8 mouse cellular contexts compared by ENCODE assay signal in genomic region chr10:53346506-53346905, GRCm38 (mm10). TPM values are rescaled to one million over a fixed set of nuclear protein-coding genes. Genes with fewer than 3 reads are reported as not detected.
A peak's percentile ranks its signal among the peaks of the same experiment; 100 is the strongest.
DNase-seq lines count a peak whose midpoint lies in the region; ATAC-seq and TF ChIP-seq lines count a peak whose summit lies in the region.

No protein-coding gene starts in this region.

- H3K9ac ChIP-seq in heart, postnatal 0 days (replicated peaks; ENCODE audit: low read depth, low read length) = no peak overlapping the region
- H3K9ac ChIP-seq in liver, postnatal 0 days (replicated peaks) = no peak overlapping the region

- intact Hi-C loops in gastrocnemius, postnatal 36 days (cut with DNase I) = loop anchor here (5.0 kb wide), 1 partner anchor 181 kb away; no protein-coding TSS in a partner anchor

- H3K4me1 ChIP-seq in spleen, adult 2 months (ENCODE audit: control insufficient read depth, insufficient read depth, insufficient read length) = no peaks in the 10 kb centered on the region; the same call in none of the 2 replicates
- H3K4me1 ChIP-seq in heart, postnatal 0 days (ENCODE audit: control insufficient read depth, insufficient read depth) = no peaks in the 10 kb centered on the region
- peaks cover 3% of the 10 kb centered on the region; the same call in 1 of the 2 replicates for H3K4me1 ChIP-seq in liver, postnatal 0 days (ENCODE audit: insufficient read depth)

- peak; percentile 31; the same call in 1 of the 2 replicates for TF ChIP-seq CTCF in spleen, adult 2 months (IDR thresholded peaks at IDR 0.05; ENCODE audit: extremely low read depth, insufficient read depth, insufficient read length, insufficient replicate concordance)
- TF ChIP-seq CTCF in heart, postnatal 0 days (IDR thresholded peaks at IDR 0.05; ENCODE audit: low read depth) = peak; percentile 92
- TF ChIP-seq CTCF in liver, postnatal 0 days (IDR thresholded peaks at IDR 0.05; ENCODE audit: low read depth) = peak; percentile 90

- no peaks in the 10 kb centered on the region for H3K27me3 ChIP-seq in spleen, adult 2 months (ENCODE audit: control insufficient read depth, insufficient read depth, low read length)
- H3K27me3 ChIP-seq in heart, postnatal 0 days (ENCODE audit: control insufficient read depth, insufficient read depth, low read length) = no peaks in the 10 kb centered on the region
- H3K27me3 ChIP-seq in liver, postnatal 0 days (ENCODE audit: insufficient read depth, low read length) = no peaks in the 10 kb centered on the region

- no peak overlapping the region for H3K27ac ChIP-seq in spleen, adult 2 months (ENCODE audit: insufficient read depth, low read length)
- no peak overlapping the region for H3K27ac ChIP-seq in heart, postnatal 0 days (ENCODE audit: low read depth)
- no peak overlapping the region for H3K27ac ChIP-seq in liver, postnatal 0 days (ENCODE audit: low read depth)

- no peaks in the 10 kb centered on the region for H3K9me3 ChIP-seq in heart, postnatal 0 days (replicated peaks; ENCODE audit: control insufficient read depth, low read length)
- H3K9me3 ChIP-seq in liver, postnatal 0 days (ENCODE audit: low read length) = no peaks in the 10 kb centered on the region

- H3K36me3 ChIP-seq in spleen, adult 2 months (ENCODE audit: control insufficient read depth, insufficient read depth, low read length) = 0 out of 2 replicates have a peak, but pooled peaks cover 1% of the 10 kb centered on the region
- peaks cover 26% of the 10 kb centered on the region for H3K36me3 ChIP-seq in heart, postnatal 0 days (replicated peaks; ENCODE audit: control insufficient read depth, insufficient read depth, low read length)
- peaks cover 26% of the 10 kb centered on the region for H3K36me3 ChIP-seq in liver, postnatal 0 days (replicated peaks; ENCODE audit: insufficient read depth, low read length)

- no peak overlapping the region for H3K4me2 ChIP-seq in heart, postnatal 0 days (ENCODE audit: low read depth, low read length)
- H3K4me2 ChIP-seq in liver, postnatal 0 days (ENCODE audit: low read depth, low read length) = no peak overlapping the region

- peak; percentile 47 for DNase-seq in gastrocnemius, postnatal 10 days
- DNase-seq in gastrocnemius, postnatal 36 days = no peak
- peak; percentile 17 to 37 for DNase-seq in spleen, adult 2 months (ENCODE audit: low read depth in 1 of 2, low spot score in 2 of 2)
- no peak for DNase-seq in spleen, adult 12 weeks (ENCODE audit: low spot score)
- DNase-seq in cerebellum, postnatal 10 days = peak; percentile 75 to 83
- DNase-seq in heart, postnatal 0 days (ENCODE audit: low spot score) = peak; percentile 74
- DNase-seq in liver, postnatal 0 days = peak; percentile 46
- peak; percentile 19 for DNase-seq in telencephalon, adult 2 months (ENCODE audit: low read depth, low spot score)

- H3K4me3 ChIP-seq in spleen, adult 2 months (ENCODE audit: extremely low read depth, insufficient read depth, insufficient read length) = no peak overlapping the region
- H3K4me3 ChIP-seq in heart, postnatal 0 days (ENCODE audit: low read depth, low read length) = no peak overlapping the region
- no peak overlapping the region for H3K4me3 ChIP-seq in liver, postnatal 0 days (ENCODE audit: low read depth, low read length)

- no peak for TF ChIP-seq EP300 in heart, postnatal 0 days (IDR thresholded peaks at IDR 0.05; ENCODE audit: low read depth)
- TF ChIP-seq EP300 in liver, postnatal 0 days (IDR thresholded peaks at IDR 0.05; ENCODE audit: low read depth) = no peak

- no peak for TF ChIP-seq POLR2A in spleen, adult 2 months (IDR thresholded peaks at IDR 0.05; ENCODE audit: low read depth, low read length)

- WGBS in spleen, adult 2 months = 65% methylated on average over 3 of the region's 3 CpGs
- 38% methylated on average over 3 of the region's 3 CpGs for WGBS in heart, postnatal 0 days
- WGBS in liver, postnatal 0 days (ENCODE audit: insufficient replicate concordance) = 57% methylated on average over 3 of the region's 3 CpGs

- ATAC-seq in heart, postnatal 0 days (ENCODE audit: insufficient read depth, low read depth) = peak; percentile 42
- no peak for ATAC-seq in liver, postnatal 0 days

RNA-seq across cellular contexts. Expression of gene Pln, which starts 9.0 kb away (rescaled TPM):
- total RNA-seq in gastrocnemius, postnatal 10 days (2021) = 1 to 10 TPM in 1 of 2 experiments, under 1 TPM in 1; 0.94 to 1.5 TPM
- total RNA-seq in gastrocnemius, postnatal 36 days (2021) = 1 to 10 TPM; 4.5 to 7.9 TPM
- polyA plus RNA-seq in spleen, adult 2 months (2012; rRNA removed) = 0.36 and 0.79 TPM in 2 replicates
- total RNA-seq in heart, postnatal 0 days (2014; rRNA removed; ENCODE audit: low replicate concordance) = 3,810 and 4,371 TPM in 2 replicates
- polyA plus RNA-seq in heart, postnatal 0 days (2015; fragmentation: Nextera tagmentation; extraction: Ambion mirVana) = 3,198 and 3,248 TPM in 2 replicates
- polyA plus RNA-seq in liver, postnatal 0 days (2015; fragmentation: Nextera tagmentation; extraction: Ambion mirVana) = 0.22 and 0.40 TPM in 2 replicates

RNA-seq across cellular contexts. Expression of gene Cep85l, which starts 33.2 kb away (rescaled TPM):
- 10 to 100 TPM; 31.6 to 32.5 TPM for total RNA-seq in gastrocnemius, postnatal 10 days (2021)
- 10 to 100 TPM; 61.9 to 66.6 TPM for total RNA-seq in gastrocnemius, postnatal 36 days (2021)
- polyA plus RNA-seq in spleen, adult 2 months (2012; rRNA removed) = 1.2 and 1.4 TPM in 2 replicates
- total RNA-seq in heart, postnatal 0 days (2014; rRNA removed; ENCODE audit: low replicate concordance) = 17.6 and 21.2 TPM in 2 replicates
- polyA plus RNA-seq in heart, postnatal 0 days (2015; fragmentation: Nextera tagmentation; extraction: Ambion mirVana) = 3.3 and 4.1 TPM in 2 replicates
- polyA plus RNA-seq in liver, postnatal 0 days (2015; fragmentation: Nextera tagmentation; extraction: Ambion mirVana) = 2.5 and 5.4 TPM in 2 replicates

Comparison
In these comparisons a context has a peak if more than half of its experiments do, and no peak if none do; other contexts are left out.
1. DNase-seq: peak in gastrocnemius, postnatal 10 days (single experiment), spleen, adult 2 months (2 of 2), cerebellum, postnatal 10 days (2 of 2), heart, postnatal 0 days (single experiment), liver, postnatal 0 days (single experiment) and telencephalon, adult 2 months (single experiment); none in gastrocnemius, postnatal 36 days (0 of 2) and spleen, adult 12 weeks (single experiment).
2. CTCF ChIP-seq: peak in every context shown above with its lines; median percentile 92 in heart, postnatal 0 days; 90 in liver, postnatal 0 days; 31 in spleen, adult 2 months.
3. RNA of gene Pln, which starts 9.0 kb away (total RNA-seq): 3,810 to 4,371 TPM in heart, postnatal 0 days; 4.5 to 7.9 TPM in gastrocnemius, postnatal 36 days and 0.94 to 1.5 TPM in gastrocnemius, postnatal 10 days; every median in the first group is over 100 times any median in the second.